Mouse (Mus musculus) adrenal gland, adult (tissue): ENCODE results near the gene Ap4m1.

Source experiments
- DNase-seq, 2 experiments: peaks; one replicate each; pipeline ENCODE4 v3.0.0; 2022 to 2023; ENCODE audit warnings: low spot score in 1 of 2; ENCODE audit not compliant: inconsistent age in 2 of 2

Ap4m1 gene

GRCm38 (mm10) chr5:138171695-138172491 lies at the start of gene Ap4m1, which contains the start of gene Mcm7:
TSS of gene Ap4m1 (plus strand) at chr5:138172002.
TSS of gene Mcm7 (minus strand) at chr5:138172422.
- DNase-seq: peak; percentile 98 to 99

GRCm38 (mm10) chr5:138132425-138133064 lies 39.3 kb upstream of the Ap4m1 start:
- no peak for DNase-seq

GRCm38 (mm10) chr5:138137257-138137656 lies 34.5 kb upstream of the Ap4m1 start:
- no peak for DNase-seq

- DNase-seq: peak in 1 of 2 experiments; percentile 73
These were observed 33.8 kb upstream of the Ap4m1 start for GRCm38 (mm10) chr5:138137935-138138549.

- no peak for DNase-seq
These were observed 33.2 kb upstream of the Ap4m1 start for GRCm38 (mm10) chr5:138138585-138138984.

- no peak for DNase-seq
These were observed 17.4 kb upstream of the Ap4m1 start for GRCm38 (mm10) chr5:138154390-138154789.

- DNase-seq: peak; percentile 91 to 97
These were observed 16.3 kb upstream of the Ap4m1 start, which contains the start of gene Zfp113 for GRCm38 (mm10) chr5:138155443-138155976. TSS of gene Zfp113 (minus strand) at chr5:138155744.

- DNase-seq: no peak
These were observed 11.5 kb upstream of the Ap4m1 start for GRCm38 (mm10) chr5:138160224-138160762.

GRCm38 (mm10) chr5:138160842-138161665 lies 10.7 kb upstream of the Ap4m1 start, which contains the start of gene Cops6:
TSS of gene Cops6 (plus strand) at chr5:138161071.
- peak; percentile 95 to 98 for DNase-seq

- DNase-seq: no peak
These were observed 8.8 kb upstream of the Ap4m1 start for GRCm38 (mm10) chr5:138163046-138163445.

GRCm38 (mm10) chr5:138163610-138164009 lies 8.2 kb upstream of the Ap4m1 start:
- peak in 1 of 2 experiments; percentile 25 for DNase-seq

GRCm38 (mm10) chr5:138165594-138165993 lies 6.2 kb upstream of the Ap4m1 start:
- peak in 1 of 2 experiments; percentile 35 for DNase-seq

- DNase-seq: peak; percentile 97 to 99
These were observed 753 bp upstream of the Ap4m1 start for GRCm38 (mm10) chr5:138170936-138171561.

GRCm38 (mm10) chr5:138173217-138173616 lies 1.4 kb downstream of the Ap4m1 start:
- DNase-seq: no peak

GRCm38 (mm10) chr5:138186950-138187638 lies 15.3 kb downstream of the Ap4m1 start, which contains the start of the genes Taf6 and Cnpy4:
TSS of gene Taf6 (minus strand) at chr5:138187451.
TSS of gene Cnpy4 (plus strand) at chr5:138187485.
- peak; percentile 87 to 96 for DNase-seq

GRCm38 (mm10) chr5:138187661-138188306 lies 16.0 kb downstream of the Ap4m1 start:
- DNase-seq: peak; percentile 75 to 91

- DNase-seq: peak; percentile 86 to 98
These were observed 22.2 kb downstream of the Ap4m1 start, which contains the start of gene Mblac1 for GRCm38 (mm10) chr5:138193771-138194727. TSS of gene Mblac1 (plus strand) at chr5:138194314.
